Mouse (Mus musculus): Measurements from ENCODE around the gene Inpp5e.
"Not testable (repeated sequence)": the region's sequence is repeated elsewhere in the genome, so short reads cannot be mapped to it uniquely, and the experiment has no call there.

The Inpp5e gene

DNA sequence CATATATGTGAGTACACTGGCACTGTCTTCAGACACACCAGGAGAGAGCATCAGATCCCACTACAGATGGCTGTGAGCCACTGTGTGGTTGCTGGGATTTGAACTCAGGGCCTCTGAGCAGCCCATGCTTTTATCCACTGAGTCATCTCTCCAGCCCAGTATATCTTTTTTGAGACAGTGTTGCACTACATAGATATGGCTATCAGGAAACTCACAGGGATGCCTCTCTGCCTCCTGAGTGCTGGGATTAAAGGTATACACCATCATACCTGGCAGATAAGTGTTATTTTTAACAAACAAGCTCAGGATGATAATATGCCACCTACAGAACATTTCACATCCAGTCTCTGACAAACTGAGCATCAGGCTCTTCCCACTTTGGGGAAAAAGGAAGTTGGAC is 8.1 kb upstream of the Inpp5e start:
- no peak for DNase-seq

- DNase-seq = no peak
Measured at GRCm38 (mm10) chr2:26410931-26411411, 2.0 kb upstream of the Inpp5e start.

- no peak for DNase-seq
Measured at GRCm38 (mm10) chr2:26410091-26410490, 1.1 kb upstream of the Inpp5e start.

- DNase-seq = no peak
Measured at GRCm38 (mm10) chr2:26409362-26409761, 359 bp upstream of the Inpp5e start.

- DNase-seq = no peak
Measured at GRCm38 (mm10) chr2:26403306-26403705, 5.7 kb downstream of the Inpp5e start.

DNA sequence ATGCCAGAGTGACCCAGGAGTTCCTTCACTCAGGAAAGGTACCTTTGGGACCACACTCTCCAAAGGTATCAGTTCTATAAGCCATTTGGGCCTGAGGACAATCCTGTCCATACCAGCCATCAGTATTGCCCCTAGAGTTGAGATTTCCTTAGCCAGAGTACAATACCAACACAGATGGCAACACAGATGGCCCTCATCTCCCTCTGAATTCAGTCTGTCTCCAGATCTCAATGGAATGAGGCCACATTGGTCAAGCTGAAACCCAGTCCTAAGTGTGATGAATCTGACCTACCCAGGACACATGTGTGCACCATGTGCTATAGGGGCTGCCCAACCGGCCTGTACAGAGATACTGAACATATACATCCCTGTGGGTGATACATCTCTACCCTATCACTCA is 6.7 kb downstream of the Inpp5e start:
- DNase-seq = no peak

DNA sequence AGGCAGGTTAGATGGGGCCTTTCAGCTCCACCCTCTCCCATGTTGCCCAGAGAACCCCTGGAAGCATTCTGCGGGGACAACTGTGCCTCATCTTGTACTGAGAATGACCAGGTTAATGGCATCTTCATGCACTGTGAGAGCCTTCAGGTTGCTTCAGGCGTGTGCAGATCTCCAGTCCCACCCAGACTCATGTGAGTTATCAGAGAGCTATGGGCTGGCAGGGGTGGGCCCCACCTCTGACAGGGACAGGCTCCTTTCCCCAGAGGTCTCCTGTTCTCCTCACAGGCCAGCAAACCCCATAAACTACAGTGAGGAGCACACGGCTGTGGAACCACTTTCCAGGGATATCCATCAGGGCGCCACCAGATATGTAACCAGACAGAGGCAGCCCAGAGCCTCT is 8.0 kb downstream of the Inpp5e start:
- DNase-seq = no peak

GRCm38 (mm10) chr2:26400296-26400695 is 8.7 kb downstream of the Inpp5e start:
- no peak for DNase-seq

GRCm38 (mm10) chr2:26399647-26400046 is 9.4 kb downstream of the Inpp5e start:
- DNase-seq = no peak

GRCm38 (mm10) chr2:26398978-26399377 is 10.0 kb downstream of the Inpp5e start:
- DNase-seq = no peak

- no peak for DNase-seq
Measured at GRCm38 (mm10) chr2:26391617-26392016, 17.4 kb downstream of the Inpp5e start.

DNA sequence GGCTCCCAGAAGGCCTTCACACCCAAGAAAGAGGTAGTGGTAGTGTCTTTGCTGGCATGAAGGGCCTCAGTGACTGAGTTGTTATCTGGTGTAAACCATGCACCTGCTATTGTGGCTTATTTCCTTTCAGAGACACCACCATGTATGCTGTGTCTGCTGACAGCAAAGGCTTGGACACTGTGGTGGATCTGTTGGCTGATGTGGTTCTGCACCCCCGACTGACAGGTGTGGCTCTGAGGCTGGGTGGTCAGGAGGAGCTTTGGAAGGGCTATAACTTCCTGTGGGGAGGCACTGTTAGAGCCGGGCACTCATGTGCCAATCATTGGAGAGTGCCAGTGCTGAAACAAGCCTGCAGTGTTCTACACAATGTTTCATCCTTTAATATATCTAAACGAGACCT is 18.0 kb downstream of the Inpp5e start:
- DNase-seq = no peak

GRCm38 (mm10) chr2:26389154-26389690 is 19.8 kb downstream of the Inpp5e start, which contains the start of the genes Entr1 and Pmpca:
Gene Entr1, minus strand, starts transcription at chr2:26389316.
Gene Pmpca, plus strand, starts transcription at chr2:26389339.
- DNase-seq = peak; percentile 87

GRCm38 (mm10) chr2:26388682-26389153 is 20.3 kb downstream of the Inpp5e start:
- no peak for DNase-seq

DNA sequence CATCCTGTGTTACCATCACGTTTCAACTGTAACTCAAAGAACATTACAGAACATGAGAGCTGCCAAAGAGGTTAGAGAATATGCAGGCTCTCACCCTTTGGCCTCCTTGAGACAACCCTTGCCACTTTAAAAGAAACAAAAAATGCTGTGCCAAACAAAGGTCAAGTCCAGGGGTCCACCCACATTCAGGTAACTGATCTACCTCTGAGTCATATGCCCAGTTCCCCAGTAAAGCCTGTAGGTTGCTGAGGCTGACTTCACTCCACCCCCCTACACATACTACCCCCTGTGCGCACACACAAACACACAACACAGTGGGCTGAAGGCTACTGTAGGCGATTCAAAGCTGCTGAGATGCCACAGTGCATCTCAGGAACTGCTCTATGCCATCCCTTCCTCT is 21.3 kb downstream of the Inpp5e start:
- DNase-seq = no peak

- not testable (repeated sequence) for DNase-seq
Measured at GRCm38 (mm10) chr2:26380871-26381270, 28.1 kb downstream of the Inpp5e start.

GRCm38 (mm10) chr2:26380131-26380771 is 28.8 kb downstream of the Inpp5e start, which contains the start of gene Snapc4:
Gene Snapc4, minus strand, starts transcription at chr2:26380653.
- peak; percentile 83 for DNase-seq

GRCm38 (mm10) chr2:26372396-26372795 is 36.6 kb downstream of the Inpp5e start:
- DNase-seq = no peak

DNA sequence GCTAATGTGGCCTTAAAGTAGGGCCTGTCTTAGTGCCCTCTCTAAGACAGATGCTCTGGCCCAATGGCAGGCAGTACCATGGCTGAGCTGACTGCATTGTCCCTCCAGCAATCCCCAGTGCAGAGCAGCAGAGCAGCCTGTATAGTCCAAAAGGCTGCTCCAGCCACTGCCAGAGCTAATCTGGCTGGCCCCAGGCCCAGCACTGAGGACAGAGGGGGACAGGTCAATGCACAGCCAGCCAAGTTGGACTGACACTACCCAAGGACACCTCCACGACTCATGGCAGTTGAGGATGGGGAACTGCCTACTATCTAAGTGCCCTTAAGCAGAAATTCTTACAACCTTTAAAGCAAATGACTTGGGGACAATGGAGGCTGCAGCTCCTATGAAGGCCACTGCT is 40.4 kb downstream of the Inpp5e start:
- no peak for DNase-seq

- no peak for DNase-seq
Measured at GRCm38 (mm10) chr2:26367911-26368310, 41.1 kb downstream of the Inpp5e start.

DNA sequence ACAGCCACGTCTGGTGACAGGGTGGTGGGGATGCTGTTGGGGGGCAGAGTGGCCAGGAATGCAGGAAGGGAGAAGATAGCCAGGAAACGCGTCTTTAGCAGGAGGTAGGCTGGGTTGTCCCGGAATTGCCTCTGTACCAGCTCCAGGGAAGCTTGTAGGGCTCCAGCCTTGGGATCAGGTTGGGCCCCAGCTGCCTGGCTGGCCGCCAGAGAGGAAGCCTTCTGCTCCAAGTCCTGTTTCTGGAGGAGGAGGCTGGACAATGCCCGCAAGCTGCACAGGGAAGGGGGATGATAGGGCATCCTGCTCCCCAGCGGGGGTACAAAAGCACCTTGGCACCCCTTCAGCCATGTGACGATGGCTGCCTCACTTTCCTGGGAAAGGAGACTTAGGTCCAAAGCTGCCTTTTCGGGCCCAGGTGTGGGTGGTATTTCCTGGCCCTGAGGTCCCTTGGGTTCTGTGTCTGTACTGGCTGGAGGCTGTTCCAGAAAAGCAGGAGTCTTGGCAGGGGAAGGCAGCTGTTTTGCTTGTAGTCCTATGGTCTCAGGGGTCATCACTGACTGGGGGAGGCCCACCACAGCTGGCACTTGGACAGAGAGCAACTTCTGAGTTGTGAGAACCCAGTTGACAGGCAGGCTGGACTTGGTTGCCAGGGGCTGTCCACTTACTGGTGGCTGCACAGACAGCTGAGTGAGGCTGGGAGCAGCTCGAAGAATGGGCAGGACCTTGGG is 44.1 kb downstream of the Inpp5e start:
- DNase-seq = peak; percentile 60

DNA sequence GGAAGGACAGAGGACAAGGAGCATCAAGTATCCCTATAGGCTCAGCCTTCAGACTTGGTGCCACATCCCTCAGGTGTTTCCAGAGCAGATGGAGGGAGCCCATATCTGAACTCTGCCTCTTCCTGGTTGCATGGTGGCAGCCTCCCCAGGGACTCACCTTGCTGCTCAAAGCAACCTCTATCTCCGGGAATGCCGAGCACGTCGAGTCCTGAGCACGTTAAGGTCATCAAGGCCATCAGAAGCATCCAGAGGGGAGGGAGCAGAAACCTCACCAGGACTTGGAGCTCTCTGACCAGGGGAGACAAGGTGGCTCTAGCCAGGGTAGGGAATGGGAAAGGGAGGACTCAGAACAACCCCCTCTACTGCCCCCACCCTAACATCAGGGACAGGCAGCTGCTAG is 45.5 kb downstream of the Inpp5e start:
- DNase-seq = no peak

DNA sequence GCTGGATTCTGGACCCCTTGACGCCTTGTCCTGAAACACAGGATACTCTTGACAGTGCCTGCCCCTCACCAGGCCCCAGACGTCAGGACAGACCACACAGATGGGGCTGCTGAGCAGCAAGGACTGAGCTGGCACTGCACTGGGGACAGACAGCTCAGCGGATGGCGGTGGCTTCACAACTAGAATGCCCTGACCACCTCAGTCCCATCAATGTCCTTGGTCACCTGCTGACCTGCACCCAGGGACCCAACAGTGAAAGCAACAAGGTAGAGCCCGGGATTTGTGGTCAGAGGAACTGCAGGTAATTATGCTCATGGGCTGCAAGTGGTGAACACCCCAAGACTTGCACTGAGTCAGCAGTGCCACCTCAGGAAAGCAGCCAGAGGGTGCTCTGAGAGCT is 46.0 kb downstream of the Inpp5e start:
- no peak for DNase-seq

- DNase-seq = no peak
Measured at GRCm38 (mm10) chr2:26360772-26361171, 48.2 kb downstream of the Inpp5e start, which contains the start of gene Card9. Gene Card9, minus strand, starts transcription at chr2:26360918.

Data from right cerebral cortex, postnatal 4 days (tissue).